Mouse (Mus musculus): Measurements from ENCODE around the gene Cplx3.

Cplx3 gene

GRCm38 (mm10) chr9:57606139-57606851 lies at the start of gene Cplx3:
Gene Cplx3 (minus strand): TSS chr9:57606281.
- DNase-seq (ENCODE audit: extremely low read depth, low read depth): no peak

- DNase-seq (ENCODE audit: extremely low read depth, low read depth): peak; percentile 81
Observed at GRCm38 (mm10) chr9:57655749-57656148, 49.7 kb upstream of the Cplx3 start.

GRCm38 (mm10) chr9:57654966-57655365 lies 48.9 kb upstream of the Cplx3 start:
- DNase-seq (ENCODE audit: extremely low read depth, low read depth): no peak

- DNase-seq (ENCODE audit: extremely low read depth, low read depth): no peak
Observed at GRCm38 (mm10) chr9:57653283-57653682, 47.2 kb upstream of the Cplx3 start, which contains the start of gene Csk. Gene Csk (minus strand): TSS chr9:57653631.

- DNase-seq (ENCODE audit: extremely low read depth, low read depth): no peak
Observed at GRCm38 (mm10) chr9:57652855-57653254, 46.8 kb upstream of the Cplx3 start.

- no peak for DNase-seq (ENCODE audit: extremely low read depth, low read depth)
Observed at GRCm38 (mm10) chr9:57652351-57652750, 46.3 kb upstream of the Cplx3 start.

- DNase-seq (ENCODE audit: extremely low read depth, low read depth): peak; percentile 81
Observed at GRCm38 (mm10) chr9:57650786-57651311, 44.8 kb upstream of the Cplx3 start.

- no peak for DNase-seq (ENCODE audit: extremely low read depth, low read depth)
Observed at GRCm38 (mm10) chr9:57650130-57650785, 44.2 kb upstream of the Cplx3 start.

- DNase-seq (ENCODE audit: extremely low read depth, low read depth): no peak
Observed at GRCm38 (mm10) chr9:57647286-57648108, 41.4 kb upstream of the Cplx3 start.

- DNase-seq (ENCODE audit: extremely low read depth, low read depth): peak; percentile 92
Observed at GRCm38 (mm10) chr9:57646551-57647103, 40.5 kb upstream of the Cplx3 start.

GRCm38 (mm10) chr9:57644944-57645893 lies 39.1 kb upstream of the Cplx3 start:
- DNase-seq (ENCODE audit: extremely low read depth, low read depth): no peak

GRCm38 (mm10) chr9:57644442-57644943 lies 38.4 kb upstream of the Cplx3 start:
- no peak for DNase-seq (ENCODE audit: extremely low read depth, low read depth)

- peak; percentile 86 for DNase-seq (ENCODE audit: extremely low read depth, low read depth)
Observed at GRCm38 (mm10) chr9:57643856-57644180, 37.7 kb upstream of the Cplx3 start.

GRCm38 (mm10) chr9:57643169-57643855 lies 37.2 kb upstream of the Cplx3 start:
- no peak for DNase-seq (ENCODE audit: extremely low read depth, low read depth)

- no peak for DNase-seq (ENCODE audit: extremely low read depth, low read depth)
Observed at GRCm38 (mm10) chr9:57641775-57642550, 35.9 kb upstream of the Cplx3 start.

GRCm38 (mm10) chr9:57641022-57641421 lies 34.9 kb upstream of the Cplx3 start:
- no peak for DNase-seq (ENCODE audit: extremely low read depth, low read depth)

GRCm38 (mm10) chr9:57640384-57640783 lies 34.3 kb upstream of the Cplx3 start:
- peak; percentile 93 for DNase-seq (ENCODE audit: extremely low read depth, low read depth)

GRCm38 (mm10) chr9:57639661-57640328 lies 33.7 kb upstream of the Cplx3 start:
- DNase-seq (ENCODE audit: extremely low read depth, low read depth): no peak

All from MEL-GATA-1-ER (cell line).